Mouse (Mus musculus): ENCODE measurements around the gene BC017158. TPM values are rescaled to one million over a fixed set of nuclear protein-coding genes. Genes with fewer than 3 reads are reported as not detected.

BC017158 gene
- polyA plus RNA-seq, 1 experiment from 2014 or later: 23.8 TPM

GRCm38 (mm10) chr7:128240131-128240784 is 57.7 kb downstream of the BC017158 start:
- no peaks in the 10 kb centered on the region for H3K27me3 ChIP-seq (ENCODE audit: control insufficient read depth, insufficient read depth, low read length)
- no peak overlapping the region for H3K4me3 ChIP-seq (ENCODE audit: low read depth, low read length)
- no peak for DNase-seq (ENCODE audit: low spot score)
- H3K9ac ChIP-seq (ENCODE audit: low read length): no peak overlapping the region
- ATAC-seq (replicated peaks; ENCODE audit: low FRiP score): no peak
- no peaks in the 10 kb centered on the region for H3K9me3 ChIP-seq (ENCODE audit: control insufficient read depth, low read length)
- H3K4me2 ChIP-seq (ENCODE audit: low read depth, low read length, severe bottlenecking): no peak overlapping the region
- peaks cover 3% of the 10 kb centered on the region; the same call in 1 of the 2 replicates for H3K36me3 ChIP-seq (ENCODE audit: control insufficient read depth, insufficient read depth, low read length)
- WGBS: 95% methylated on average over 27 of the region's 27 CpGs
- no peak overlapping the region for H3K27ac ChIP-seq (ENCODE audit: low read depth, low read length)
- no peaks in the 10 kb centered on the region; the same call in 1 of the 2 replicates for H3K4me1 ChIP-seq (replicated peaks; ENCODE audit: control insufficient read depth, insufficient read depth, low read length)

- Histone ChIP-seq H3K4me1 (replicated peaks; ENCODE audit: control insufficient read depth, insufficient read depth, low read length) (no peaks in the 10 kb centered on the region; the same call in 1 of the 2 replicates), H3K27ac (ENCODE audit: low read depth, low read length) (no peak overlapping the region; the same call in 1 of the 2 replicates), H3K4me3 (ENCODE audit: low read depth, low read length) (peak overlapping the region; percentile 69; the same call in 1 of the 2 replicates), H3K9ac (ENCODE audit: low read length) (no peak overlapping the region), H3K4me2 (ENCODE audit: low read depth, low read length, severe bottlenecking) (peak overlapping the region; percentile 47), H3K36me3 (ENCODE audit: control insufficient read depth, insufficient read depth, low read length) (no peaks in the 10 kb centered on the region; the same call in 1 of the 2 replicates), H3K9me3 (ENCODE audit: control insufficient read depth, low read length) (no peaks in the 10 kb centered on the region), H3K27me3 (ENCODE audit: control insufficient read depth, insufficient read depth, low read length) (no peaks in the 10 kb centered on the region)
- ATAC-seq (replicated peaks; ENCODE audit: low FRiP score) (no peak), DNase-seq (ENCODE audit: low spot score) (no peak)
- WGBS: 22% methylated on average over 4 of the region's 4 CpGs
Measured at GRCm38 (mm10) chr7:128238991-128239390, 59.0 kb downstream of the BC017158 start.

- Histone ChIP-seq H3K36me3 (ENCODE audit: control insufficient read depth, insufficient read depth, low read length) (no peaks in the 10 kb centered on the region; the same call in 1 of the 2 replicates), H3K9me3 (ENCODE audit: control insufficient read depth, low read length) (no peaks in the 10 kb centered on the region), H3K4me2 (ENCODE audit: low read depth, low read length, severe bottlenecking) (peak within 1 kb of the TSS; percentile 81), H3K4me3 (ENCODE audit: low read depth, low read length) (peak within 1 kb of the TSS; percentile 69), H3K27me3 (ENCODE audit: control insufficient read depth, insufficient read depth, low read length) (no peaks in the 10 kb centered on the region), H3K9ac (ENCODE audit: low read length) (peak within 1 kb of the TSS; percentile 83), H3K4me1 (replicated peaks; ENCODE audit: control insufficient read depth, insufficient read depth, low read length) (no peaks in the 10 kb centered on the region; the same call in 1 of the 2 replicates), H3K27ac (ENCODE audit: low read depth, low read length) (peak within 1 kb of the TSS; percentile 94)
- ATAC-seq (replicated peaks; ENCODE audit: low FRiP score) (peak; percentile 92), DNase-seq (ENCODE audit: low spot score) (peak; percentile 100)
- WGBS: under 1% methylated on average over 71 of the region's 72 CpGs
Measured at GRCm38 (mm10) chr7:128237927-128238778, 59.8 kb downstream of the BC017158 start, which contains the start of gene 9130023H24Rik. Gene 9130023H24Rik (minus strand): TSS chr7:128238031.

GRCm38 (mm10) chr7:128237593-128237926 is 60.4 kb downstream of the BC017158 start:
- peak overlapping the region; percentile 83 for H3K9ac ChIP-seq (ENCODE audit: low read length)
- H3K27ac ChIP-seq (ENCODE audit: low read depth, low read length): peak overlapping the region; percentile 94
- DNase-seq (ENCODE audit: low spot score) (no peak), ATAC-seq (replicated peaks; ENCODE audit: low FRiP score) (no peak)
- H3K4me1 ChIP-seq (replicated peaks; ENCODE audit: control insufficient read depth, insufficient read depth, low read length): no peaks in the 10 kb centered on the region; the same call in 1 of the 2 replicates
- H3K4me3 ChIP-seq (ENCODE audit: low read depth, low read length): peak overlapping the region; percentile 69
- peak overlapping the region; percentile 81 for H3K4me2 ChIP-seq (ENCODE audit: low read depth, low read length, severe bottlenecking)
- under 1% methylated on average over 25 of the region's 25 CpGs for WGBS
- H3K36me3 ChIP-seq (ENCODE audit: control insufficient read depth, insufficient read depth, low read length): no peaks in the 10 kb centered on the region; the same call in 1 of the 2 replicates
- H3K9me3 ChIP-seq (ENCODE audit: control insufficient read depth, low read length): no peaks in the 10 kb centered on the region
- H3K27me3 ChIP-seq (ENCODE audit: control insufficient read depth, insufficient read depth, low read length): no peaks in the 10 kb centered on the region

GRCm38 (mm10) chr7:128236856-128237592 is 60.9 kb downstream of the BC017158 start, which contains the start of gene Armc5:
Gene Armc5 (plus strand): TSS chr7:128237342.
- WGBS: 27% methylated on average over 37 of the region's 37 CpGs
- DNase-seq (ENCODE audit: low spot score): peak; percentile 93

GRCm38 (mm10) chr7:128236426-128236825 is 61.5 kb downstream of the BC017158 start:
- H3K4me3 ChIP-seq (ENCODE audit: low read depth, low read length): no peak overlapping the region
- WGBS: 93% methylated on average over 13 of the region's 13 CpGs
- no peak for ATAC-seq (replicated peaks; ENCODE audit: low FRiP score)

More at GRCm38 (mm10) chr7:128236856-128237592, 60.9 kb downstream of the BC017158 start, which contains the start of gene Armc5:
- no peaks in the 10 kb centered on the region for H3K9me3 ChIP-seq (ENCODE audit: control insufficient read depth, low read length)
- peak within 1 kb of the TSS; percentile 81 for H3K4me2 ChIP-seq (ENCODE audit: low read depth, low read length, severe bottlenecking)
- H3K36me3 ChIP-seq (ENCODE audit: control insufficient read depth, insufficient read depth, low read length): no peaks in the 10 kb centered on the region; the same call in 1 of the 2 replicates
- H3K27me3 ChIP-seq (ENCODE audit: control insufficient read depth, insufficient read depth, low read length): no peaks in the 10 kb centered on the region
- H3K9ac ChIP-seq (ENCODE audit: low read length): peak within 1 kb of the TSS; percentile 83
- ATAC-seq (replicated peaks; ENCODE audit: low FRiP score): peak; percentile 24; the same call in 1 of the 2 replicates
- H3K4me1 ChIP-seq (replicated peaks; ENCODE audit: control insufficient read depth, insufficient read depth, low read length): no peaks in the 10 kb centered on the region; the same call in 1 of the 2 replicates
- H3K4me3 ChIP-seq (ENCODE audit: low read depth, low read length): peak within 1 kb of the TSS; percentile 69
- peak within 1 kb of the TSS; percentile 94 for H3K27ac ChIP-seq (ENCODE audit: low read depth, low read length)

GRCm38 (mm10) chr7:128235481-128235880 is 62.5 kb downstream of the BC017158 start:
- H3K4me1 ChIP-seq (replicated peaks; ENCODE audit: control insufficient read depth, insufficient read depth, low read length): no peaks in the 10 kb centered on the region; the same call in 1 of the 2 replicates
- H3K4me2 ChIP-seq (ENCODE audit: low read depth, low read length, severe bottlenecking): no peak overlapping the region
- 87% methylated on average over 1 of the region's 1 CpGs for WGBS
- H3K27ac ChIP-seq (ENCODE audit: low read depth, low read length): no peak overlapping the region
- no peaks in the 10 kb centered on the region for H3K9me3 ChIP-seq (ENCODE audit: control insufficient read depth, low read length)
- no peak overlapping the region for H3K9ac ChIP-seq (ENCODE audit: low read length)
- DNase-seq (ENCODE audit: low spot score) (no peak), ATAC-seq (replicated peaks; ENCODE audit: low FRiP score) (no peak)
- no peak overlapping the region for H3K4me3 ChIP-seq (ENCODE audit: low read depth, low read length)
- H3K36me3 ChIP-seq (ENCODE audit: control insufficient read depth, insufficient read depth, low read length): no peaks in the 10 kb centered on the region; the same call in 1 of the 2 replicates
- no peaks in the 10 kb centered on the region for H3K27me3 ChIP-seq (ENCODE audit: control insufficient read depth, insufficient read depth, low read length)

More at GRCm38 (mm10) chr7:128236426-128236825, 61.5 kb downstream of the BC017158 start:
- DNase-seq (ENCODE audit: low spot score): no peak
- H3K4me1 ChIP-seq (replicated peaks; ENCODE audit: control insufficient read depth, insufficient read depth, low read length): no peaks in the 10 kb centered on the region; the same call in 1 of the 2 replicates
- no peaks in the 10 kb centered on the region; the same call in 1 of the 2 replicates for H3K36me3 ChIP-seq (ENCODE audit: control insufficient read depth, insufficient read depth, low read length)
- no peak overlapping the region for H3K4me2 ChIP-seq (ENCODE audit: low read depth, low read length, severe bottlenecking)
- H3K9ac ChIP-seq (ENCODE audit: low read length): no peak overlapping the region; the same call in 1 of the 2 replicates
- H3K27me3 ChIP-seq (ENCODE audit: control insufficient read depth, insufficient read depth, low read length): no peaks in the 10 kb centered on the region
- no peak overlapping the region for H3K27ac ChIP-seq (ENCODE audit: low read depth, low read length)
- H3K9me3 ChIP-seq (ENCODE audit: control insufficient read depth, low read length): no peaks in the 10 kb centered on the region

- Histone ChIP-seq H3K4me1 (replicated peaks; ENCODE audit: control insufficient read depth, insufficient read depth, low read length) (no peaks in the 10 kb centered on the region; the same call in 1 of the 2 replicates), H3K9me3 (ENCODE audit: control insufficient read depth, low read length) (no peaks in the 10 kb centered on the region), H3K9ac (ENCODE audit: low read length) (no peak overlapping the region), H3K36me3 (ENCODE audit: control insufficient read depth, insufficient read depth, low read length) (no peaks in the 10 kb centered on the region), H3K4me3 (ENCODE audit: low read depth, low read length) (no peak overlapping the region), H3K27me3 (ENCODE audit: control insufficient read depth, insufficient read depth, low read length) (no peaks in the 10 kb centered on the region), H3K4me2 (ENCODE audit: low read depth, low read length, severe bottlenecking) (no peak overlapping the region), H3K27ac (ENCODE audit: low read depth, low read length) (no peak overlapping the region)
- no peak for ATAC-seq (replicated peaks; ENCODE audit: low FRiP score)
- WGBS: 81% methylated on average over 2 of the region's 2 CpGs
- no peak for DNase-seq (ENCODE audit: low spot score)
Measured at GRCm38 (mm10) chr7:128234796-128235195, 63.2 kb downstream of the BC017158 start.

All from forebrain, embryonic 11.5 days (tissue).